Mouse (Mus musculus) forebrain, embryonic 10.5 days (tissue): ENCODE results near the gene Eml2. TPM values are rescaled to one million over a fixed set of nuclear protein-coding genes. Genes with fewer than 3 reads are reported as not detected.
"Not testable (repeated sequence)": the region's sequence is repeated elsewhere in the genome, so short reads cannot be mapped to it uniquely, and the experiment has no call there.

ENCODE experiments used
- DNase-seq: peaks from one replicate; pipeline ENCODE4 v3.0.0-alpha.2; 2017; ENCODE audit warnings: low spot score; ENCODE audit errors: extremely low spot score
- H3K27ac ChIP-seq: fragments of 300-500 bp; sonication (generic); 2 replicates; pipeline ENCODE4 v1.5.1; 2016; ENCODE audit warnings: mild to moderate bottlenecking
- H3K27me3 ChIP-seq: fragments of 300-500 bp; sonication (generic); 2 replicates; pipeline ENCODE4 v1.6.1; 2016; ENCODE audit warnings: mild to moderate bottlenecking; ENCODE audit not compliant: poor library complexity, severe bottlenecking
- H3K36me3 ChIP-seq: fragments of 300-500 bp; sonication (generic); replicated peaks from 2 replicates; pipeline ENCODE4 v1.6.1; 2016; ENCODE audit warnings: mild to moderate bottlenecking, moderate library complexity
- H3K4me1 ChIP-seq: fragments of 300-500 bp; sonication (generic); 2 replicates; pipeline ENCODE4 v1.6.1; 2016
- H3K4me3 ChIP-seq: fragments of 300-500 bp; sonication (generic); 2 replicates; pipeline ENCODE4 v1.5.1; 2016; ENCODE audit warnings: mild to moderate bottlenecking, moderate library complexity
- H3K9me3 ChIP-seq: fragments of 300-500 bp; sonication (generic); 2 replicates; pipeline ENCODE4 v1.6.1; 2016; ENCODE audit warnings: mild to moderate bottlenecking, moderate library complexity
- WGBS: fragments of 180-500 bp; shearing (Covaris S2); methylation state at CpG from one replicate; pipeline ENCODE4 v1.1.7; 2016; 5-methylcytosine and 5-hydroxymethylcytosine counted together
- polyA plus RNA-seq: library from polyadenylated mRNA; unstranded; fragments of >200 nt; fragmentation: Nextera tagmentation; extraction: Ambion mirVana; gene quantifications from 2 replicates; pipeline ENCODE4 v1.2.1, GENCODE M21; 2016

Eml2 gene
- polyA plus RNA-seq, 1 experiment from 2014 or later: 6.4 TPM

GRCm38 (mm10) chr7:19149626-19150025, 26.6 kb upstream of the Eml2 start, which contains the start of gene Snrpd2:
Gene Snrpd2, plus strand, starts transcription at chr7:19149722.
- Histone ChIP-seq H3K27me3 (no peaks in the 10 kb centered on the region), H3K27ac (peak within 1 kb of the TSS; percentile 86), H3K9me3 (no peaks in the 10 kb centered on the region), H3K4me1 (peaks cover 30% of the 10 kb centered on the region), H3K36me3 (peaks cover 49% of the 10 kb centered on the region), H3K4me3 (peak within 1 kb of the TSS; percentile 89)
- under 1% methylated on average over 24 of the region's 24 CpGs for WGBS
- peak; percentile 99 for DNase-seq

- H3K4me1 ChIP-seq: peaks cover 33% of the 10 kb centered on the region
- WGBS: 93% methylated on average over 10 of the region's 10 CpGs
- not testable (repeated sequence) for H3K9me3 ChIP-seq, DNase-seq, H3K27ac ChIP-seq, H3K27me3 ChIP-seq
- H3K4me3 ChIP-seq: peak overlapping the region; percentile 89; the same call in 1 of the 2 replicates
- peaks cover 56% of the 10 kb centered on the region for H3K36me3 ChIP-seq
These were observed 25.1 kb upstream of the Eml2 start for GRCm38 (mm10) chr7:19151121-19151520.

GRCm38 (mm10) chr7:19154796-19155195, 21.4 kb upstream of the Eml2 start:
- DNase-seq: no peak
- WGBS: 85% methylated on average over 8 of the region's 8 CpGs
- Histone ChIP-seq H3K4me3 (no peak overlapping the region), H3K27me3 (peaks cover 21% of the 10 kb centered on the region), H3K4me1 (peaks cover 31% of the 10 kb centered on the region), H3K36me3 (peaks cover 52% of the 10 kb centered on the region), H3K9me3 (no peaks in the 10 kb centered on the region), H3K27ac (no peak overlapping the region)

- DNase-seq: no peak
- 64% methylated on average over 13 of the region's 13 CpGs for WGBS
- Histone ChIP-seq H3K4me3 (no peak overlapping the region), H3K36me3 (peaks cover 51% of the 10 kb centered on the region), H3K9me3 (no peaks in the 10 kb centered on the region), H3K27ac (no peak overlapping the region), H3K27me3 (peaks cover 33% of the 10 kb centered on the region), H3K4me1 (peaks cover 31% of the 10 kb centered on the region)
These were observed 20.3 kb upstream of the Eml2 start for GRCm38 (mm10) chr7:19155825-19156475.

GRCm38 (mm10) chr7:19157160-19157800, 18.9 kb upstream of the Eml2 start:
- Histone ChIP-seq H3K4me1 (peaks cover 28% of the 10 kb centered on the region), H3K4me3 (peak overlapping the region; percentile 38), H3K36me3 (peaks cover 38% of the 10 kb centered on the region), H3K9me3 (no peaks in the 10 kb centered on the region), H3K27ac (peak overlapping the region; percentile 76), H3K27me3 (peaks cover 42% of the 10 kb centered on the region)
- 7% methylated on average over 30 of the region's 30 CpGs for whole genome bisulfite sequencing
- DNase-seq: peak; percentile 89

- WGBS: 76% methylated on average over 11 of the region's 11 CpGs
- H3K27me3 ChIP-seq: peaks cover 55% of the 10 kb centered on the region
- DNase-seq: no peak
- H3K4me1 ChIP-seq: peaks cover 30% of the 10 kb centered on the region
- peaks cover 24% of the 10 kb centered on the region for H3K36me3 ChIP-seq
- H3K9me3 ChIP-seq: no peaks in the 10 kb centered on the region
- no peak overlapping the region for H3K4me3 ChIP-seq
- H3K27ac ChIP-seq: no peak overlapping the region
These were observed 17.6 kb upstream of the Eml2 start for GRCm38 (mm10) chr7:19158601-19159000.

GRCm38 (mm10) chr7:19159411-19159810, 16.8 kb upstream of the Eml2 start:
- Histone ChIP-seq H3K27me3 (peaks cover 63% of the 10 kb centered on the region), H3K27ac (no peak overlapping the region), H3K9me3 (no peaks in the 10 kb centered on the region), H3K4me1 (peaks cover 38% of the 10 kb centered on the region), H3K4me3 (peak overlapping the region; percentile 55), H3K36me3 (peaks cover 16% of the 10 kb centered on the region)
- DNase-seq: no peak
- WGBS: 16% methylated on average over 18 of the region's 18 CpGs

GRCm38 (mm10) chr7:19160115-19160514, 16.1 kb upstream of the Eml2 start:
- peaks cover 70% of the 10 kb centered on the region for H3K27me3 ChIP-seq
- H3K36me3 ChIP-seq: peaks cover 9% of the 10 kb centered on the region
- under 1% methylated on average over 20 of the region's 20 CpGs for WGBS
- DNase-seq: peak; percentile 73
- peaks cover 45% of the 10 kb centered on the region for H3K4me1 ChIP-seq
- H3K9me3 ChIP-seq: no peaks in the 10 kb centered on the region
- H3K27ac ChIP-seq: 0 out of 2 replicates have a peak overlapping the region, but pooled peaks have one; percentile 20
- peak overlapping the region; percentile 55 for H3K4me3 ChIP-seq

- H3K27ac ChIP-seq: no peak overlapping the region
- H3K9me3 ChIP-seq: 0 out of 2 replicates have a peak, but pooled peaks cover 6% of the 10 kb centered on the region
- H3K27me3 ChIP-seq: peaks cover 84% of the 10 kb centered on the region
- H3K4me3 ChIP-seq: no peak overlapping the region
- H3K36me3 ChIP-seq: no peaks in the 10 kb centered on the region
- DNase-seq: no peak
- WGBS: 90% methylated on average over 7 of the region's 7 CpGs
- H3K4me1 ChIP-seq: peaks cover 42% of the 10 kb centered on the region
These were observed 13.3 kb upstream of the Eml2 start for GRCm38 (mm10) chr7:19162928-19163327.

GRCm38 (mm10) chr7:19163752-19164151, 12.5 kb upstream of the Eml2 start:
- WGBS: 34% methylated on average over 12 of the region's 12 CpGs
- H3K4me1 ChIP-seq: peaks cover 42% of the 10 kb centered on the region
- peak overlapping the region; percentile 33 for H3K4me3 ChIP-seq
- no peak overlapping the region for H3K27ac ChIP-seq
- H3K36me3 ChIP-seq: no peaks in the 10 kb centered on the region
- H3K9me3 ChIP-seq: 0 out of 2 replicates have a peak, but pooled peaks cover 6% of the 10 kb centered on the region
- DNase-seq: no peak
- H3K27me3 ChIP-seq: peaks cover 78% of the 10 kb centered on the region

GRCm38 (mm10) chr7:19164189-19164588, 12.0 kb upstream of the Eml2 start:
- peaks cover 74% of the 10 kb centered on the region for H3K27me3 ChIP-seq
- H3K27ac ChIP-seq: no peak overlapping the region
- 0% methylated on average over 6 of the region's 6 CpGs for WGBS
- peak; percentile 50 for DNase-seq
- H3K4me3 ChIP-seq: peak overlapping the region; percentile 33
- 0 out of 2 replicates have a peak, but pooled peaks cover 6% of the 10 kb centered on the region for H3K9me3 ChIP-seq
- no peaks in the 10 kb centered on the region for H3K36me3 ChIP-seq
- H3K4me1 ChIP-seq: peaks cover 42% of the 10 kb centered on the region

GRCm38 (mm10) chr7:19164978-19165377, 11.2 kb upstream of the Eml2 start:
- peaks cover 35% of the 10 kb centered on the region for H3K4me1 ChIP-seq
- H3K27ac ChIP-seq: no peak overlapping the region
- peaks cover 68% of the 10 kb centered on the region for H3K27me3 ChIP-seq
- no peaks in the 10 kb centered on the region for H3K36me3 ChIP-seq
- no peak for DNase-seq
- 0 out of 2 replicates have a peak, but pooled peaks cover 6% of the 10 kb centered on the region for H3K9me3 ChIP-seq
- H3K4me3 ChIP-seq: peak overlapping the region; percentile 33
- 2% methylated on average over 13 of the region's 13 CpGs for WGBS
